Mouse (Mus musculus): Measurements from ENCODE around the gene Tcf7l1.

- TF ChIP-seq CTCF (IDR thresholded peaks at IDR 0.05; ENCODE audit: low read depth) (no peak), EP300 (IDR thresholded peaks at IDR 0.05; ENCODE audit: low read depth) (no peak)
Measured at GRCm38 (mm10) chr6:72727826-72728225, 61.2 kb downstream of the Tcf7l1 start.
